Mouse (Mus musculus): ENCODE results near the gene Gm28048. TPM values are rescaled to one million over a fixed set of nuclear protein-coding genes. Genes with fewer than 3 reads are reported as not detected.

The Gm28048 gene
- polyA plus RNA-seq, 2 experiments, result 2.8 to 6.8 TPM

DNA sequence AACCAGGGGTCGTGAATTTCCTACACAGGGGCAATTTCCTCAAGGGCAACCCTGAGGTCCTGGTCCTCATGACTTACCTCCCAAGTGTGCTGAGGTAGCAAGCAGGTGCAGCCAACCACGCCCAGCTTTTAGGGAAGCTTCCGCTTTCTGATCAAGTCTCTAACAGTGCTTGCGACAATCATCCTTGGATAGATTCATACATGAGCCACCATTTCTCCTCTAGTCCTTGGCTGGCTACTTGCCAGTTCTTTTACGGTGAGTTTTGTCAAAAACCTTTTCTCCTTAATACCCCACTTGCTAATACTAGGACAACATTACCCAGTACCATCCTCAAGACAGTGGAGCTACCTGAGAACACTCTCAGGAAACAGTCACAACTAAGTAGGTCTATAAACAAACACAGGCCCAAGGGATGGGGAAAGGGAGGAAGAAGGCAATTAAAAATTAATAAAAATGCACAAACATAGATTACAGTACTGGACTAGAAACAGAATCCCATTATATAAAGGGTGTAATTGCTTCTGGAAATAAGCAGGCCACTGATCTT is 133.2 kb downstream of the Gm28048 start:
- peaks cover 64 to 79% of the 10 kb centered on the region in 2 experiments for H3K4me1 ChIP-seq (replicated peaks; ENCODE audit: control insufficient read depth in 2 of 2, insufficient read depth in 2 of 2, low read length in 1 of 2)
- H3K9me3 ChIP-seq (ENCODE audit: control insufficient read depth, low read length), result no peaks in the 10 kb centered on the region
- ATAC-seq (ENCODE audit: insufficient read depth) (no peak), DNase-seq (ENCODE audit: low read depth in 3 of 3, low spot score in 3 of 3) (no peak)
- H3K4me3 ChIP-seq (ENCODE audit: insufficient read depth in 1 of 2, low read depth in 2 of 2, low read length in 2 of 2), result no peak overlapping the region
- H3K4me2 ChIP-seq (ENCODE audit: low read depth), result peak overlapping the region; percentile 29
- 28% methylated on average over 5 of the region's 5 CpGs for WGBS (ENCODE audit: insufficient replicate concordance)
- H3K27me3 ChIP-seq (ENCODE audit: control insufficient read depth, insufficient read depth, low read length), result no peaks in the 10 kb centered on the region
- H3K36me3 ChIP-seq (replicated peaks; ENCODE audit: control insufficient read depth, insufficient read depth, low read depth), result no peaks in the 10 kb centered on the region
- H3K27ac ChIP-seq, result peak overlapping the region; percentile 18; the same call in 1 of the 2 replicates
- no peak for TF ChIP-seq EP300 (IDR thresholded peaks at IDR 0.05; ENCODE audit: low read depth)
- no peak overlapping the region for H3K9ac ChIP-seq (replicated peaks)

DNA sequence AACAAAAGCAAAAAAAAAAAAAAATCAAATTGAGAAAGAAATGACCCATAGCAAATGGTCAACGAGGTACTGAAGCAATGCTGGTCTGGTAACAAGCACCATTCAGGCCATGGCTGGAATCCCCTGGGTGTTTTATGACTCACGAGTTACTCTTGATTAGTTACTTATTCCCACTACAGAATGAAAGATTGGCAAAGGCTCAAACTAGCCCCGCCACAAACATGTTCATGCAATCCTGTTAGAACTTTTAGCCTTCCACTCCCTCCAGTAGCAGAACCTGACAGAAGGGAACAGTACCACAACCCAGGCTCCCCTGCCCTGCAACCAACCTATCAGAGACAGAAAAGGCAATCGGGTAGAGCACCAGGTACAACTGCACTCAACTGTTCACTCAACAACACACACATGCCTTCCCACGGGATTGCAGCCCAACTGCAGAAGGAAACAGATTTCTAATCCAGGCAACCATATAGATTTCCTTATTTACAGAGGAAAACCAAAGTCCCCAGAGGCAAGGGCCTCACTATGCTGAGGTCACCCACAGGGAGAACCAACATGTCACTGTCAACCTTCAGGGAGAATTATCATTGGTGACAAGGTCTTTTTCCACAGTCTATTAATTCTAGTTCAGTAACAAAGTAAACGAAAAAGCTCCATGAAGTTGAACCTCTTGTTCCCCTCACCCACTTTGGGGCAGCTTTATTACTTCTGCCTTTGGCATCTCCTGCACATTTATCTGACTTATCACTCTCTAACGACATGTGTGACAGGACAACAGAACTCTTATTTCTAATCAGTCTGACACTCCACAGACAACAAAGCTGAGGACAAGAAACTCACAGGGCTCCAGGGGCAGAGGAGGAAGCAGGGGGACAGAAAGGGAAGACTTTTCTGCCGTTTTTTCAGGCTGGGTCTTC is 133.9 kb downstream of the Gm28048 start:
- H3K4me2 ChIP-seq (ENCODE audit: low read depth), result peak overlapping the region; percentile 29
- DNase-seq (ENCODE audit: low read depth in 3 of 3, low spot score in 3 of 3) (no peak), ATAC-seq (ENCODE audit: insufficient read depth) (peak; percentile 34; the same call in 1 of the 2 replicates)
- H3K27me3 ChIP-seq (ENCODE audit: control insufficient read depth, insufficient read depth, low read length), result no peaks in the 10 kb centered on the region
- H3K27ac ChIP-seq, result peak overlapping the region; percentile 18
- WGBS (ENCODE audit: insufficient replicate concordance), result 25% methylated on average over 8 of the region's 8 CpGs
- H3K36me3 ChIP-seq (replicated peaks; ENCODE audit: control insufficient read depth, insufficient read depth, low read depth), result no peaks in the 10 kb centered on the region
- H3K4me3 ChIP-seq (ENCODE audit: insufficient read depth in 1 of 2, low read depth in 2 of 2, low read length in 2 of 2), result no peak overlapping the region
- H3K4me1 ChIP-seq (replicated peaks; ENCODE audit: control insufficient read depth in 2 of 2, insufficient read depth in 2 of 2, low read length in 1 of 2), result peaks cover 69 to 80% of the 10 kb centered on the region in 2 experiments
- TF ChIP-seq EP300 (IDR thresholded peaks at IDR 0.05; ENCODE audit: low read depth), result peak; percentile 38
- TF ChIP-seq CTCF (IDR thresholded peaks at IDR 0.05; ENCODE audit: low read depth), result no peak
- H3K9me3 ChIP-seq (ENCODE audit: control insufficient read depth, low read length), result no peaks in the 10 kb centered on the region
- H3K9ac ChIP-seq (replicated peaks), result no peak overlapping the region

DNA sequence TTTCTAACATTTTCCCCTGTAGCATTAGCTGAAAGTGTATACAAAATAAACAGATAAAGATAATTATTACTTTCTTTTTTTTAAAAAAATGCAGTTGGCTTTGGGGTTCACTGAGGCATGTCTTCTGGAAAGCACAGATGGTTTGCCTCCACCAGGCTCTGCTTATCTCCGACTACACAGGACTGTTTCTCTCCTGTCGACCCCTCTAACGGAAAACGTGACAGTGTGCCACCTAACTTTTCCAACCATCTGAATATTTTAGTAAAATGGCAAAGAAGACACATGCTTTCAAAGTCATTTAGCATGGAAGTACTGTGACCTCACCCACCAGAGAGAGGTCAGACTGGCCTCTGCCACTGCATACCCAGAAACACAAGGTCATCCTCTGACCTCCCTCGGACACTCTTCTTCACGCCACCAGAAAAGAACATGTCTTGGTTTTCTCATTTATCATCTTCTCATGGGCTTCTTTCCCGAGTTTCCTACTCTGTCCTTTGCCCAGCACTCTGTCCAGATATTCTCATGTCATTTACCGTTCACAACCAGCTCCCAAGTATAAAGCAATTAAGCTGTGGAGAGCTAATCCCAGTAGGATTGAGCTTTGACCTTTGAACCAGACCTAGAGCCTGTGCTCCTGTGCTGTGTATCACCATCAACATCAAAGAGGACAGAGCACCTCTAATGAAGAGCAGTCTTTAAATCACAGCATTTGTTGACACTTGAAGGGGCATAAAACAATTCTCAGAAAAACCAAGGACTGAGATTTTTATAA is 134.7 kb downstream of the Gm28048 start:
- no peak for DNase-seq (ENCODE audit: low read depth in 3 of 3, low spot score in 3 of 3)
- peak overlapping the region; percentile 37 for H3K4me2 ChIP-seq (ENCODE audit: low read depth)
- no peaks in the 10 kb centered on the region for H3K27me3 ChIP-seq (ENCODE audit: control insufficient read depth, insufficient read depth, low read length)
- no peaks in the 10 kb centered on the region for H3K36me3 ChIP-seq (replicated peaks; ENCODE audit: control insufficient read depth, insufficient read depth, low read depth)
- no peak overlapping the region for H3K9ac ChIP-seq (replicated peaks)
- no peak overlapping the region for H3K27ac ChIP-seq
- H3K9me3 ChIP-seq (ENCODE audit: control insufficient read depth, low read length), result no peaks in the 10 kb centered on the region
- H3K4me1 ChIP-seq (replicated peaks; ENCODE audit: control insufficient read depth in 2 of 2, insufficient read depth in 2 of 2, low read length in 1 of 2), result peaks cover 74 to 83% of the 10 kb centered on the region in 2 experiments
- no peak overlapping the region for H3K4me3 ChIP-seq (ENCODE audit: insufficient read depth in 1 of 2, low read depth in 2 of 2, low read length in 2 of 2)
- TF ChIP-seq EP300 (IDR thresholded peaks at IDR 0.05; ENCODE audit: low read depth) (peak; percentile 74), CTCF (IDR thresholded peaks at IDR 0.05; ENCODE audit: low read depth) (no peak)
- WGBS (ENCODE audit: insufficient replicate concordance), result 15% methylated on average over 8 of the region's 8 CpGs
- ATAC-seq (ENCODE audit: insufficient read depth), result peak; percentile 48; the same call in 1 of the 2 replicates

DNA sequence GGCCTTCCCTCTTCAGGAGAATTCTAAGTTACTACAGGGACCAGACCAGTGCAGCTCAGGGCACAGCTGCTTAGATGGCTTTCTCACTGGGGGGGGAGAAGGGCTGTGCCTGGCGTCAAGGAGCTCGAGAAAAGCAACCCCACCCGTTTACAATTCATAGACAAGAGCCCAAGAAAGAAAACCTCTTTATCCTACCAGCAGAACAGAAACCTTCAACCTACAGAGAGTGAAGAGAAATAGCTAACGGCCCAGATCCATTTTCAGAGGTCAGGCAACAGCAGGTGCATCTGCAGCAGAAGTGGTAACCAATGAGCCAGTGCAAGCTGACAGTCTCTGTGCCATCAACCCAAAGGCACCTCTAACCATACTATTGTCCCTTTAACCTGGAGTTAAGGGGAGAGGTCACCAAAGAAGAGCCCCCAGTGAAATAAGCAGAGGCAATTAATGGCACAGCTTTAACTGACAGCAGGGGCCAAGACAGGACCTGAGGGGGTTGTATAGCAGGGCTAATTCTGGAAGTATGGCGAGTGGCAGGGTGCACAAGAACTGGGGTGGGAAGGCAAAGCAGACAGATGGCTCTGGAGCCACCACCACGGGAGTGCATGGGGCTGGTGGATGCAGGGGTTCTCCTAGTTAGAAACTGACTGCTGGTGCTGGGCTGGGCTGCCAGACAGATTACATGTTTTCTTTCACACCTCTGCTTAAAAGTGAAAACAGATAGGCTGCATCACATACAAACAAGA is 135.6 kb downstream of the Gm28048 start:
- H3K9ac ChIP-seq (replicated peaks), result 0 out of 2 replicates have a peak overlapping the region, but pooled peaks have one; percentile 11
- WGBS (ENCODE audit: insufficient replicate concordance), result 17% methylated on average over 6 of the region's 6 CpGs
- H3K9me3 ChIP-seq (ENCODE audit: control insufficient read depth, low read length), result no peaks in the 10 kb centered on the region
- H3K27ac ChIP-seq, result peak overlapping the region; percentile 43
- ATAC-seq (ENCODE audit: insufficient read depth), result 0 out of 2 replicates have a peak, but pooled peaks have one; percentile 14
- H3K4me1 ChIP-seq (replicated peaks; ENCODE audit: control insufficient read depth in 2 of 2, insufficient read depth in 2 of 2, low read length in 1 of 2), result peaks cover 75 to 79% of the 10 kb centered on the region in 2 experiments
- DNase-seq (ENCODE audit: low read depth in 3 of 3, low spot score in 3 of 3), result no peak
- TF ChIP-seq CTCF (IDR thresholded peaks at IDR 0.05; ENCODE audit: low read depth) (no peak), EP300 (IDR thresholded peaks at IDR 0.05; ENCODE audit: low read depth) (no peak)
- H3K4me3 ChIP-seq (ENCODE audit: insufficient read depth in 1 of 2, low read depth in 2 of 2, low read length in 2 of 2), result no peak overlapping the region; a peak in 1 of 4 replicates
- peak overlapping the region; percentile 37 for H3K4me2 ChIP-seq (ENCODE audit: low read depth)
- no peaks in the 10 kb centered on the region for H3K27me3 ChIP-seq (ENCODE audit: control insufficient read depth, insufficient read depth, low read length)
- no peaks in the 10 kb centered on the region for H3K36me3 ChIP-seq (replicated peaks; ENCODE audit: control insufficient read depth, insufficient read depth, low read depth)

Data from liver, embryonic 14.5 days (tissue).